Mouse (Mus musculus): ENCODE results near the gene Mmp3. TPM values are rescaled to one million over a fixed set of nuclear protein-coding genes. Genes with fewer than 3 reads are reported as not detected.
"Not testable (repeated sequence)": the region's sequence is repeated elsewhere in the genome, so short reads cannot be mapped to it uniquely, and the experiment has no call there.

The Mmp3 gene
- total RNA-seq (2017) = not detected in 2 replicates

- ATAC-seq (replicated peaks in 1 of 2; ENCODE audit: insufficient read depth in 1 of 2, low FRiP score in 2 of 2, low TSS enrichment in 1 of 2, low read depth in 1 of 2, poor library complexity in 2 of 2, severe bottlenecking in 2 of 2) = no peak
Measured at GRCm38 (mm10) chr9:7445522-7445921, at the start of gene Mmp3. Gene Mmp3 (plus strand): TSS chr9:7445822.

DNA sequence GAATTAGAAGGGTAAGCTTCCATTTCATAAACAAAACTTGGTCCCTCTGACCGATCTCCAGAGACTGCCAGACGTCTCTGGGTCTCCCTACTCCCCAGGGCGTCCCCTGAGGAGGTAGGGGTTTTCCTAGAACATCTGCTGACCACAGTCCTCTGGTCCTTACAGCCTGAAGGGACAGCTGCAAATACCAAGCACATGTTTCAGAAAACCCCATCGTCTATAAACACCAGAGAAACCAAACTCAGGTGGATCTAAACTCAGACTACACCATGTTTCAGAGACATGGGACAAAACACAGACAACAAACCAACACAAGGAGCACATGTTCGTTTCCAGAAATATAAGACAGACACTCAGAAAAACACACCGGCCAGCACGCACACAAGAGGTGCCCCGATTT is 49.1 kb upstream of the Mmp3 start:
- ATAC-seq (replicated peaks in 1 of 2; ENCODE audit: insufficient read depth in 1 of 2, low FRiP score in 2 of 2, low TSS enrichment in 1 of 2, low read depth in 1 of 2, poor library complexity in 2 of 2, severe bottlenecking in 2 of 2) = not testable (repeated sequence)

DNA sequence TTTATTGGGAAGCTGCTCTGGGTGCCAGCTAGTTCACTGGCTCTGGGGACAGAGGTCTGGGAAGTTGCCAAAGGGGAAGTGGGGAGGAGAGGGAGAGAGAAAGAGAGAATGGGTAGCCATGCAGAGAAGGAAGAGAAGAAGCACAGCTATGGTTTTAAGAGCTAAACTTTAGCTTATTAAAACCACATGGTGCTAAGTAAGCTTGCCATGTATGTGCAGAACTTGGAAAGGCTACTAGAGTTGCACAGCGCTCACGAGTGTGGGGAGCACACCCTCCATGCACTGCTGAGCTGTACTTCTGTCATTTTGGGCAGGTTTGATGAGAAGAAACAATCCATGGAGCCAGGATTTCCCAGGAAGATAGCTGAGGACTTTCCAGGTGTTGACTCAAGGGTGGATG is 7.7 kb downstream of the Mmp3 start:
- no peak for ATAC-seq (replicated peaks in 1 of 2; ENCODE audit: insufficient read depth in 1 of 2, low FRiP score in 2 of 2, low TSS enrichment in 1 of 2, low read depth in 1 of 2, poor library complexity in 2 of 2, severe bottlenecking in 2 of 2)

GRCm38 (mm10) chr9:7470262-7470661 is 24.6 kb downstream of the Mmp3 start:
- ATAC-seq (replicated peaks in 1 of 2; ENCODE audit: insufficient read depth in 1 of 2, low FRiP score in 2 of 2, low TSS enrichment in 1 of 2, low read depth in 1 of 2, poor library complexity in 2 of 2, severe bottlenecking in 2 of 2) = no peak

- ATAC-seq (replicated peaks in 1 of 2; ENCODE audit: insufficient read depth in 1 of 2, low FRiP score in 2 of 2, low TSS enrichment in 1 of 2, low read depth in 1 of 2, poor library complexity in 2 of 2, severe bottlenecking in 2 of 2) = no peak
Measured at GRCm38 (mm10) chr9:7483684-7484394, 38.2 kb downstream of the Mmp3 start.

DNA sequence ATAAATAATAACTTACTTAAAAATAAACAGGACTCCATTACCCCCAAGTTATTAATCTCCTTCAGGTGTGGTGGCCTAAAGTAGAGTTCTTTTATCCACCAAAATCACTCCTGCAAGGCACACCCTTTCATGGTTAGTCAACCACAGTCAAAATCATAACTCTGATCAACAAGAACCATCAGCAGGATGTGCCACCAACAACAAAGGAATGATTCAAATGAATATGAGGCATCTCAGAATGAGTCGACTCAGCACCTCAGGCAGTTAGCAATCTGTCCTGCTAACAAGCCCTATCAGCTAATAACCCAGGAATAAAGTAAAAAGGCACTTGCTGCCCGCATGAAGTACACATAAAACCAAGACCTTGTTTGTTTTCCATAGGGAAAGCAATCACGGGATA is 55.5 kb downstream of the Mmp3 start:
- ATAC-seq (replicated peaks in 1 of 2; ENCODE audit: insufficient read depth in 1 of 2, low FRiP score in 2 of 2, low TSS enrichment in 1 of 2, low read depth in 1 of 2, poor library complexity in 2 of 2, severe bottlenecking in 2 of 2) = no peak

DNA sequence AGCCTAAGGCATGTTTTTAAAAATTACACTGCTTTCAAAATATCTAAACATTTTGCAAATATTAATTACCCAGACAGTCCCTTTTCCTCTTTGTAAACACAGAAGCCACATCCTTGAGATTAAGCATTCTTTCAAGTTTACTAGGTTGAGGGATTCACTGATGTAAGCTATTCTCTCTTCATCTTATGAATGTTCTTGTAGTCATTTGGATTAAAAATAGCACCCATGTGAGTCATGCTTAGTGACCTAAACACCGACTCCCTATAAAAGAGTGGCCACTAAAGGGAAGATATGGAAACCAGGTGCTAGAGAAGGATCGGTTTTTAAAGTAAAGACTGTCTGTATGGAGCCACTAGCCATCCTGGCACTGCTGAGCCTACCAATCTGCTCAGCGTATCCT is 56.4 kb downstream of the Mmp3 start, which contains the start of gene Mmp10:
Gene Mmp10, plus strand, starts transcription at position 302 of the 400 bp plus-strand sequence.
- ATAC-seq (replicated peaks in 1 of 2; ENCODE audit: insufficient read depth in 1 of 2, low FRiP score in 2 of 2, low TSS enrichment in 1 of 2, low read depth in 1 of 2, poor library complexity in 2 of 2, severe bottlenecking in 2 of 2) = no peak

Other genes with a start within 250 kb of the Mmp3 start
- not detected in 2 replicates for gene Mmp13, start 173.3 kb upstream of the Mmp3 start, total RNA-seq (2017)
- not detected in 2 replicates for gene Mmp12, start 101.4 kb upstream of the Mmp3 start, total RNA-seq (2017)
- not detected in 2 replicates for gene Mmp1b, start 57.8 kb upstream of the Mmp3 start, total RNA-seq (2017)
- not detected in 2 replicates for gene Mmp10, start 56.5 kb downstream of the Mmp3 start, total RNA-seq (2017)
- gene Mmp8, start 112.6 kb downstream of the Mmp3 start, total RNA-seq (2017) = 48.4 and 79.7 TPM in 2 replicates
- gene Mmp27, start 125.6 kb downstream of the Mmp3 start, total RNA-seq (2017) = not detected in 2 replicates
- not detected in 2 replicates for gene Mmp20, start 182.4 kb downstream of the Mmp3 start, total RNA-seq (2017)
- not detected in 2 replicates for gene Mmp7, start 246.3 kb downstream of the Mmp3 start, total RNA-seq (2017)

Data from hematopoietic stem cell, adult 5-6 weeks (primary cell).